Mouse (Mus musculus): ENCODE data around the gene Papola.

Papola gene

DNA sequence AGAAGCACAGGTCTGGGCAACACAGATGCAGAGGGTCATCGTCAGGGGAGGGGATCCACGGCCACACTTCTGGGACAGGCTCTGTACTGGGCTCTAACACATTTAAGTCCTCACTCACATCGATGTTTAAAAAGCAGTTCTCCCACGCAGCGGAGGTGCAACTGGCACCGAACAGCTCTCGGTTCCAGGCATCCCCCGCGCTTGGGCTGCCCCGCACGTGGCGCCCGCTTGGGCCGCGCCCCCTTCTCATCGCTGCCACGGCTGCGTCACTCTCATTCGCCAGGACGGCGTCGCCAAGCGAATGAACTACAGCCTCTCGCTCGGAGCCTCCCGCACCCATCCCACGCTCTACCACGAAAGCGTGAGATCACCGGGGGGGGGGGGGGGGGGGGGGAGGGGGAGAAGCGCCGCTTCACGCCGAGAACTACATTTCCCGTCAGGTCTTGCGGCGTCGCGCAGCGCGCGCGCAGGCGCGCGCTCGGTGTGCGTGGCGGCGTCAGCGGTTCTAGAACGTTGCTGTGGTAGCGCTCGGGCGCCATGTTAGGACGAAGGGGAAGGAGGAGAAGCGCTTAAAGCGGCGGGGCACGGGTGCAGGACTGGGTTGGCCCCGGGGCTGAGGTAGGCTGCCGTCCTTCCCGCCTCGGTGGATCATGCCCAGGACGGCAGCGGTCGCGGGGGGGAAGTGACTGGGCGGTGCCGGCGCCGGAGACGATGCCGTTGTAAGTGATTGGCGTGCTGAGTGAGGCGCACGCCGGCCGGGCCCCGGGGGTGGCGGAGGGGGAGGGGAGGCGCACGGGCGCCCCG, at the start of gene Papola:
Papola (plus strand) TSS at position 499 of the 804 bp plus-strand sequence.
- peak; percentile 92 to 94 for DNase-seq

DNA sequence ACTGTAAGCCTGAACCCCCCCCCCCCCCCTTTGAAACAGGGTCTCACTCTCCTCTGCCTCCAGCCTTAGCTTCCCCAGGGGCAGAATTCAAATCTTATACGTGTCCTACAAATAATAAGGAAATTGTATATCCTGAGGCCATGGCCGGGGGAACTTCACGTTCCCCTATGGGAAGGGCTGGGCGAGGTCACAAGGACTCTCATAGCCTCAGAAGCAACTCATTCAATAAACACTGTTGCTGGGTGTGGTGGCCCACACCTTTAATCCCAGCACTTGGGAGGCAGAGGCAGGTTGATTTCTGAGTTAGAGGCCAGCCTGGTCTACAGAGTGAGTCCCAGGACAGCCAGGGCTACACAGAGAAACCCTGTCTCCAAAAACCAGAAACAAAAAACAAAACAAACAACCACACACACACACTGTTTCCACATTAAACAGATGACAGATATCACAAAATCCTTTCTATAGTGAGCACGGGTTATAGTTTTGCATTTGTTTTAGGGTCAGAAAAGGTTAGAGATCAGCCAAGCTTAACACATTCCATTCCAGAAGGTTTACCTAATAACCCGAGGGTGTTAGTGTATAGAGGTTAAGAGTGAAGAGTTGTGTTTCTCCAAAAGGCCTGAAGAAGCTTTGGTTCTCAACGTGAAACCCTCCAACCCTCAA, 49.1 kb upstream of the Papola start:
- no peak for DNase-seq

DNA sequence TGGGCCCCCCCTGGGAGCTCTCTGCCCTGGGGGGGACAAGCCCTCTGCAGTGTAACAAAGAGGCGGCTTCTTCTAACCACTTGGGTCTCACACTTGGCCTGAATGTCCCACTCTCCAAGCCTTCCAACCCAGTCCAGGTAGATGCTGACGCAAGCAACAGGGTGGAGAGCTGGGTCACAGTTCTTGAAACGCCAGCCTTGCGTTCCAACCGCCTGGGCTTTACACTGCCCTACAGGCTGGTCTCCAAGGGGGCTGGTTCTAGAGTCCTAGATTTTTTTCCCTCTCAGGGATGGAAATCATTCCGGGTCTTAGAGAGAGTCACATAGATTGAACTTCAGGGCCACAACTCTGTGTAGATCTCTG, 48.6 kb upstream of the Papola start:
- no peak for DNase-seq

DNA sequence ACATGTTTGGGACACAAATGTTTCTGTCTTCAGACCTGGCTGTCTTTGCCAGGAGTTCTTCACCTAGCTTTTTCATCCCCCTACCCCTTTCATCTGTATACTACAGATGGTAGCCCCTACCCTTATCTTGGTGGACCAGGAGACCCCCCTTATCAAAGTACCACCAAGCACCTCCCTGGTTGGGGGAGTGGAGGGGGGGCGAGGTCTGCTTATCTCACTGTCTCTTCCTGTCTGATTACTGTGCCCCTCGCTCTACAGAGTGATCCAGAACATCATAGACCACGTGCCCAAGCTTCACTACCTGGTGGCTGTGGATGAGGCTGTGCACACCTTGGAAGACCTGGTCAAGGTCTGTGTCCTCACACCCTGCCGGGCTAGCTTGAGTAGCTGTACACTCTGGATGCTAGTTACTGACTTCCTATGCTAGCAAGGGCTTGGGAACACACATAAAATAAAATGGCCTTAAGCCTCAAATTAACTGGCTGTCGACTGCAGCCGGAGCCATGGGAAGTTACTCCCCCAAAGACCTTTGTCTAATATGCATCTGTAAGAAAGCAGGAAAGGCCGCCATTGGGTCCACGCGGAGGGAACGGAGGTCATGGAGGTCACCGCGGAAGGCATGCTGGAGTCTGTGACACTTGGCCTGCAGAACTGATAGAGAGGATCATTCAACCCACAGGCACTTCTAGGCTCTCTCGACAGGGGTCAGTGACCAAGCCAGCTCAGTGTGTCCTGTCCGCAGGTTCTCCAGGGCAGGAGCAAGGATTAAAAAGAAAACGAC, 46.0 kb upstream of the Papola start:
- no peak for DNase-seq

DNA sequence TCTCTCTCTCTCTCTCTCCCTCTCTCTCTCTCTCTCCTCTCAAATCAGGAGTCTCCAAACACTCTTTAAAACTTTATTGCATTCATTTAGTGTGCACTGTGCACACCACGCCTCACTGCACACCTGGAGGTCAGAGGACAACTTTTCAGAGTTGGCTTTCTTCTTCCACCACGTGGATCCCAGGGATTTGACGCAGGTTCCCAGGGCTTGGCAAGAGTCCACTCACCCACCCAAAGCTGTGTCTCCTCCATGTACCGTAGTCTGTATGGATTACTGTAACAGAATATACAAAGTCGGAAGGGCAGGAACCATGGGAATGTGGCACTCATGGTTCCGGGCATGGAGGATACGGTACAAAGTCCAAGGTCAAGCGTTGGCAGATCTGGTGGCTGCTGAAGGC, 44.8 kb upstream of the Papola start:
- DNase-seq, result no peak

DNA sequence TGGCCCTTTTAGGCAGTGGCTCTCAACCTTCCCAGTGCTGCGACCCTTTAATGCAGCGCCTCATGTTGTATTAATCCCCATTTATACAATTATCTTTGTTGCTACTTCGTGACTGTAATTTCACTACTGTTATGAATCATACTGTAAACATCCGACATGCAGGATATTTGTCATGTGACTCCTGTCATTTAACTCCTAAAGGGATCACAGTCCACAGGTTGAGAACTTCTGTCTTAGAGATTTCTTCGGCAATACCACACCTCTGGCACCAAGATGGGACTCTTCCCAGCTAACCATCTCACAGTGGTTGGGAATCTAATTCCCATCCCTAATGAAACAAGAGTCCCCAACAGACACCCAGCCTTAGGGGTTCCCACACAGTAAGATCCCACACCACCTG, 36.4 kb upstream of the Papola start:
- DNase-seq, result no peak

DNA sequence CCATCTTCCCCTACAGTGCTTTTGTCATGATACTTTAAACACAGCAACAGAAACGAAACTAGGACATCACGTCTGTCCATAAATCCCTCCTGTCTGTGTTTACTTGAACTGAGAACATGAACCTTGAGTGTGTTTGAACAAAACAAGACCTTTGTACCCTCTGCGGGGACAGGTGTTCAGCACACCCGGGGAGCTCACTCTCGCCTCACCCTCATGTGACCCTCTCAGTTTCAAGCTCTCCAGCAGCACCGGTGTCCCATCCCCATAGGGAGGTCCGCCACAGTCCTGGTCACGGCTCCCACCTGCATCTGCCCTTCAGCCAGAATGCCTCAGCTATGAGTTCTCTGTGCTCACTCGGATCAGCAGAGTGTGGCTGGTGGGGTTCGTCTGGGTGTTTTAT, 30.7 kb upstream of the Papola start:
- DNase-seq, result no peak

DNA sequence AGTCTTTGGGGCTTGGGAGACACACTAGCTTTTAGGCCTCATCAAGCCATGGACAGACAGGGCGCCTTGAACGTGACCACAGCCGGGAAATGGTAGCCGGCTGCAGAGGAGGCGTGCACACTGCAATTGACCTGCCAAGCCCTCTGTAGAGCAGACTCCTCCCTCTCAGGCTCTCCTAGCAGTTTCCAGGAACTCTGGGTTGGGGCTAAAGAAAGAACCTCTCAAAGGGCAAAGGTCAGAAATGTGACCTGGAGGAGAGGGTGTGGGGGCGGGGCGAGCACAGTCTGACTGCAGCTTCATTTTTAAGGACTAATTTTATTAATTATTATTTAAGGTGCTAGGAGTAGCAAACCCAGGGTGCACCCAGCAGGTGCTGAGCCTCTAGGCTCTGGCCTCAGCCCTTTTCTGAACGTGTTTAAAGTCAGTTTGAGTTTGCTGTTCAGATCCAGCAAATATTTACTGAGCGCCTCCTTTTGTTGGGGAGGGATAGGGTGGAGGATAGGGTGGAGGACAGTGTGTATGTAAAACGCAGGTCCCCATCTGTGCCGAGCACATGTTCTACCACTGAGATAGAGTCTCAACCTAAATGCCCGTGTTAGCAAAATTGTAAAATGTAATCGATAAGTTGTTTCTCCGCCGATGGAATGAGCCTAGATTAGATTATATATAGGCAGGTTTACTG, 26.5 kb upstream of the Papola start:
- no peak for DNase-seq

DNA sequence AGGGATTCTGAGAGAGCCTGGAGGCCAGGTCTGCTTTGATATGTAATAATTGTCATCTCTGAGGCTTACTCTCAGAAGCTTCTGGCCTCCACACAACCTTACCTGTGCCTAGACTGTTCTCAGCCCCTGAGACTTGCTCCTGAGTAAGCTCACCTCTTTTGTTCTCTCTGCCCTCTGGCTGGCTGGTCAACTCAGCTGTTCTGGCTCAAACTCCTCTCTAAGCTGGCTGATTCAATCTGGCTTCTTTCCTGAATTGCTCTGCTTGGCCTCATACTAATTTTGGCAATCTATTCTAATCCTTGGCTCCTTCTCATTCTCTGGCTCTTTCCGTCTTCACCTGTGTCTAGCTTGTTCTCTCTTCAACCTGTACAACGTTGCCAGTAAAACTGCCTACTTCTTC, 25.6 kb upstream of the Papola start:
- peak in 1 of 2 experiments; percentile 21 for DNase-seq

DNA sequence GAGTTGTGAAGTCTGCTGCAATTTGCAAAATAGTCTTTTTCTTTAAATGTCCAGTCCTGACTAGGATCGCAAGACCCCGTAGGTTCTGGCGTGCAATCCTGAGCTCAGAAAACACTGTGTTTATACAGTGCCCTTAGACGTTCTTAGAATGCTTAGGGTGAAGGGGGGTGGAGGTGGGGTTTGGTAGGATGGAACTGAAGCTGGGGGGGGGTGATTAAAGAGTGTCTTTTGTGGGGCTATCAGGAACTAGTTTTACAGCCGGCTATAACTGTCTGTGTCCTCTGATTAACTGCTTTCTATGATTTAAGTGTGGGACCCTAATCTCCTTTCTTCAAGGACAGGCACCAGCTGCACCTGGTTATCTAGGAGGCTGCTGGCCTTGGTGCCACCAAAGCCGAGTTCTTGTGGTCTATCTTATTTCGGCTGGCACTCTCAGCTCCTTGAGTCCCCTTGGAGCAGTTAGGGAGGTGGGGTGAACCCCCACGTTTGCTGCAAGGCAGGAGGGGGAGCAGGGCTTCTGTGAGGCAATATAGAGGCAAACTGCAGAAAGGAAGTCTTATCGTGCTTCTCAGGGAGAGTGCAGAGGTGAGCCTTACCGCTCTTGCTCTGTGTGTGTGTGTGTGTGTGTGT, 24.5 kb upstream of the Papola start:
- DNase-seq, result no peak

DNA sequence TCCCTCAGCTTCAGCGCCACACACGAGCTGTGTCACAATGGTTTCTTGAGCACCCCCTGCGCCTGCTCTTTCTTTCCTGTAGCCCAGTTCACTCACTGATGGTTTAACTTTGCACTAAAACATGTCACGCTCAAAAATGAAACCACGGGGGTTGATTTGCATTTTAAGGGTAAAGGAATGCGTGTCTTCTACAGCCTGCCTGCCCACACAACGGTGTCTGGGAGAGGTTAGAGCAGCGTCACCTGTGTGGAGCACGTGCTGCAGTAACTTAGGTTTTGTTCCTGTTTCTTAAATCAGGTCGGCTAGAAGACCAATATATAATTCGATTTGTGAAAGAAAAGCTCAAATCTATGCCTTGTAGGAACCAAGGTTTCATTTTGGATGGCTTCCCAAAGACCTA, 23.3 kb upstream of the Papola start:
- DNase-seq, result no peak

DNA sequence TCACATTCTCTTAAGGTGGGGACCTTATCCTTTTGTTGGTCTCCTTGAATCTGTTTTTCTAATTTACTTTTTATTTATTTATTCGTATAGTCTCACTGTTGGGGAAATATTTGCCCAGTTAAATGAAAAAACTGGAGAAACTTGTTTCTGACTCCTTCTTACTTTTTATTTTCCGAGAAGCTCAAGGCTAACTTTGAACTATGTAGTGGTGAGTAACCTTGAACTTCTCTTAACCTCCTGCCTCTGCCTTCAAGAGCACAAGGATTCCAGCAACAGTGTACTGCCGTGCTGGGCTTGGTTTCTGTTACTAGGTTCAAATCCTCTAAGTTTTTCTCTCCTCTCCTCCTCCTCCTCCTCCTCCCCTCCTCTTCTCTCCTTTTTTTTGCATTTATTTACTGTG, 22.9 kb upstream of the Papola start:
- DNase-seq, result no peak

DNA sequence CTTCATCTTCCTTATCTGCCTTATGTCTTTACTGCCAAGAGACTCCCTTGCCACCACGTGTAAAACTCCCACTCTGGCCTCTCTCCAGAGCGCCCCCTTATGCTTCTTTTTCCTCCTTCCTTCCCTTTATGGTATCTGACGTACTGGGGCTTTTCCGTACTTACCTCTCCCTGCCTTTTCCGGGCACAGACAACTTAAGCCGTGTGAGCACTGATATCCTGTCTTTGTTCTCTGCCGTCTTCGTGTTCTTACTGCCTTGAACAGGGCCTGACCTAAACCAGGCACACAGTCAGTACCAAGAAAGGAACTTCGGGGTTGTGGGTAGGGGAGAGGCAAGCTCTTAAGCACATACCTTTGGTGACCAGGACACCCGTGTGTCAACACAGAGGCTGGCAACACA, 14.8 kb upstream of the Papola start:
- no peak for DNase-seq

DNA sequence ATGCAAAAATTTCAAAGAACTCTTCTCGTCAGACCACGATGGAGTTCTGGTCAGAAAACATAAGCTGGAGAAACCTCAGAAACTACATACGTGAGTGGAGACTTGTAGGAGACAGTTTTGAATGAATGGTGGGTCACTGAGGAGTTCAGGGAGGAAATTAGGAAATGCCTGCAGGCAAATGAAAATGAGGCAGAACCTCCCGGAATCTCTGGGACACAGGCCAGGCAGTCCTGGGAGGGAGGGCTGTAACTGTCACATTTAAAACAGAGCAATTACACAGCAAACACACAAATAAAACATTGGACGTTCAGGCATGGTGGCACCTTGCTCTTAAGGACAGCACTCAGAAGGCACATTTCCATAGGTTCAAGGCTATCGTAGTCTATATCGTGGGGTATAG, 9.6 kb upstream of the Papola start:
- DNase-seq, result peak in 1 of 2 experiments; percentile 16

DNA sequence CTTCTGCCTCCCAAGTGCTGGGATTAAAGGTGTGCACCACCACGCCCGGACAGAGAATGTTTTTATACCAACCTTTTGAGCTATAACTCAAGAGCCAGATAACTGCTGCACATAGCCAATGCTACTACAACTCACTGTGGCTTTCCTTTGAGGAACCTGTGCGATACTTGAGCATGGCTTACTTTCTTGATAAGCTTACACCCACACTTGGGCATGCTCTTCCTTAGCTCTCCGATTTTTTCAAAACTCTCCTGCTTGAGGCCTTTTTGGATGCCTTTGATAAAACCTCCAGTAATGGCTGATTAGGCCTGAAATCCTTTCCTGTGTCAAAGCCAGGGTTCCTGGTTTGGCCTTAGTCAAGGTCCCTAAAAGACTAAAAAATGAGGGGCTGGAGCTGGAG, 6.8 kb upstream of the Papola start:
- DNase-seq, result no peak

DNA sequence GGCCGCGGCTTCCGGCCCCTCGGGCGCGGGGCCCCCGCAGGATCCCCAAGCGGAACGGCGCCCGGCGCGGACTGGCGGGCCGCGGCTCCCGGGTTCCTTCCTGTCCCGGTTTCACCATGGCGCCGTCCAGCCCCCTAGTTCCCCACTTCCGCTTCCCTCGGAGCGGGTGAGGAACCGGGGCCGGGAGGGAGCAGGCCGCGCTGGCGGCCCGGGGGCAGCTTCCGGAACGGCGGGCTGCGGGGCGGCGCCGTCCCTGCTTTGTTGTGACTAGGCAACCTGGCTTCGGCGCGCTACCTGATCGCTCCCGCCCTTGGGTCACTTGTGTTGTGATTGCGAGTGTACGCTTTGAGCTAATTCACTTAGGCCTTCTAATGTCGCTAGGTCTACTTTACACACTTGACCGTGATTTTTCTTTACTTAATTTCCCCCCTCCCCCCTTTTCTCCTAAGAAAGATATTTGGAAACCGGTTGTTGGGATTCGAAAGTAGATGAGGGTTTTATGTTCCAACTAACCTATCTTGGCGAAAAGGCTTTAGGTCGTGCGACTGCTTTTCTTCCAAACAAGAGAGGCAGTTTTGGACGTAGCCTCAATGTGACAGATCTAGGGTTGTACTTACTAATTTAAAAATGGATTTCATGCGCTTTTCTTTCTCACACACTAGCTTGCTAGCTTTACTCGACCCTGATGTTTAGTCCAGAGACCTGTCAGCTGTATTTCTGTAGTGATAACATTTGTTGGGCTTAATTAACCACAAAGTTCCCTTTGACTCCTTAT, 693 bp downstream of the Papola start:
- peak; percentile 77 to 81 for DNase-seq

DNA sequence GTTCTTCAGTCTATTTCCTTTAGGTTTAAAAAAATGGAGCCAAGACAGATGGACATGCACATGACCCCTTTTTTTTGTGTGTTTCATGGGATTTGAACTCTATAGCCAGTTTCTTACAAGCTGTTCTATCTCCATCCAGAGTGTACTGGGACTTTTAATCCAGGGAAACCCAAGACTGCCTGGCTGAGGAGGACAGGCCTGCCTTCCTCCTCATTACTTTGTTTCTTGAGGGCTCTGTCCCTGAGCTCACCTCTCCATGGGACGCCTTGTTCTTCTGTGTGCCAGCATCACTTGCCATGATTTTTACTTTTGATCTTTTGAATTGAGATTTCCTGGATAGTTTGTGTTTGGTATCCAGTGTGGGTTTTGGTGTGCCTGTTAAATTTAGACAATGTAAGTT, 1.6 kb downstream of the Papola start:
- DNase-seq, result no peak

DNA sequence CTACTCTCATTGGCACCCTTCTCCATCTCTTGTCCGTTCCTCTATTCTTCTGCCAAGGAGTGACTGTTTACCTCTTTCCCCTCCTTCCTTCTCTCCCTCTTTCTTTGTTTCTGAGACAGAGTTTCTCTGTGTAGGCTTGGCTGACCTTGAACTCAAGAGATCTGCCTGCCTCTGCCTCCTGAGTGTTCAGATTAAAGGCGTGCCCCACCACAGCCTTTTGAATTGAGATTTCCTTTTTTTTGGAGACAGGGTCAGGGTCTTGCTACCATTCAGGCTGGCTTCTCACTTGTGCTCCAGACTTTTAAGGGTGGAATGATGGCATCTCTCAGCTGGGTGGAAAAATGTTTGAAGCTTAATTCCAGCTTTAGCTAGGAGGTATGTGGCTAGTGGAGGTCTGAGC, 3.1 kb downstream of the Papola start:
- no peak for DNase-seq

DNA sequence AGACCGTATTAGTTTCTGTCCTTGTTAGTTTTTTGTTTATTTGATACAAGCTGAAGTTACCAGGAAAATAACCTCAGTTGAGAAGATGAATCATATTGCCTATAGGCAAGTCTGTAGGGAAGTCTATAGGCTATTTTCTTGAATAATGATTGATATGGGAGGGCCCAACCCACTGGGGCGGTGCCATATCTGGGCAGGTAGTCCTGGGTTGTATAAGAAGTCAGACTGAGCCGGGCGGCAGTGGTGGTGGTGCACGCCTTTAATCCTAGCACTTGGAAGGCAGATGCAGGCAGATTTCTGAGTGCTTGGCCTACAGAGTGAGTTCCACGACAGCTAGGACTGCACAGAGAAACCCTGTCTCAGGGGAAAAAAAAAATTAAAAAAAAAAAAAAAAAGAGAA, 5.4 kb downstream of the Papola start:
- DNase-seq, result no peak

DNA sequence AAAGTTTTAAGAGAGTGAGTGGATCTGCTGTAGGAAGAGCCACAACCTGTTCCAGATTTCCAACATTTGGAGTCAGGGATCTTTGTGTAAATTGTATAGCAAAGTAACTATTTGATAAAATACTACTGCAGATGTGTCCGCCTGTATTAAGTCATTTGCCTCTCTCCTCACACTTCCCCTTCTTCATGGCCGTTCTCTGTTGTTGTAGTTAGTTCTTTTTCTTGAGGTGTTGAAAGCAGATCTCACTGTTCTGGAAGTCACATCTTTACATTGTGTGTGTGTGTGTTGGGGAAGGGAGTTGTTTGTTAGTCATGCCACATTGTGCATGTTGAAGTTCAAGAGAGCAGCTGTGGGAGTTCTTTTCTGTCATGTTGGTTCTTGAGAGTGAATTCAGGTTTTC, 10.4 kb downstream of the Papola start:
- no peak for DNase-seq

DNA sequence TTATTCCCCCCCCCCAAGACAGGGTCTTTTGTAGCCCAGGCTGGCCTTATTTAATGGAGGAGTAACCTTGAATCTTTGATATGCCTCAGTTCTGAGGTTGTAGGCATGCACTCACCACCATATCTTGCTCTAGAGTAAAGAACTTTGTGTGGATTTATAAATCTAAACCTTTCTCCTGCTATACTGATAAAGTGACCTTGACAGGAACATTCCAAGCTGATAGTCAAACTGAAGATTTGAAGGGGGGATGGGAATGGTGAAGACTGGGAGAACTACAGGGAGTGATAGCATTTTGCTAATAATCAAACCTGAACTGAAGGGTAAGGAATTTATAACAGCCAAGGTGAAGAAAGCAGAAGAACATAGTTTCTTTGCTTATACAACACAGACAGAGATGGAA, 13.5 kb downstream of the Papola start:
- DNase-seq, result no peak

DNA sequence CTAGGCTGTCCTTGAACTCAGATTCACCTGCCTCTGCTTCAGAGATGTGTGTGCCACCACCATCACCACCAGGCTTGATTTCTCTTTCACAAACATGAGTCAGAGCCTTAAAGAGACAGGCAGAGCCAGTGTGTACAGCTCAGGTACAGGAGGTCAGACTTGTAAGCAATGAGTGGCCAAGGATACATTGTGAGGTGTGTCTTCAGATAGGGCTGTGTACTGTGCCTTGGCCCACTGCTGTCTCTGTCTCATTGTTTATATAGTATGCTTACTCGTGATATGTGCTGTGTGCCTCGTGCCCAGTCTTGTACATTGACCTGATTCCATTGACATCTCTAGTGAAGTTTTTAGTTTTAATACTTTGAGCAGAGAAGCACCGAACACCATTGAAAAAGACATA, 21.3 kb downstream of the Papola start:
- DNase-seq, result no peak

Measured in cerebellum, postnatal 10 days (tissue).